15 mouse cellular contexts compared by ENCODE assay signal in genomic region chr1:171975377-171975776, GRCm38 (mm10). TPM values are rescaled to one million over a fixed set of nuclear protein-coding genes. Genes with fewer than 3 reads are reported as not detected.
"Had no signal": no experiment of that assay in that cellular context is flagged by ENCODE, and none has a peak within 500 bp of the region (broad histone marks: within the 10 kb centered on the region; RNA-seq: fewer than 3 reads in every experiment).

No protein-coding gene starts in this region.

- DNase-seq: kidney, postnatal 14 days; liver; liver, embryonic 13.5 days; liver, postnatal 0 days; right cerebral cortex, postnatal 14 days; thymus, adult 2 months; thymus, postnatal 25 days had no signal

- H3K4me1 ChIP-seq: kidney, embryonic 15.5 days; limb, embryonic 12.5 days; liver, embryonic 13.5 days; lung, embryonic 15.5 days had no signal

- H3K27ac ChIP-seq: kidney, embryonic 15.5 days; limb, embryonic 12.5 days; liver, embryonic 13.5 days; lung, embryonic 15.5 days; midbrain, embryonic 12.5 days had no signal

- H3K9ac ChIP-seq: kidney, embryonic 15.5 days; limb, embryonic 12.5 days; liver, embryonic 13.5 days; liver, postnatal 0 days; lung, embryonic 15.5 days; midbrain, embryonic 12.5 days had no signal

- H3K36me3 ChIP-seq: kidney, embryonic 15.5 days; limb, embryonic 12.5 days; liver, embryonic 13.5 days; lung, embryonic 15.5 days; midbrain, embryonic 12.5 days had no signal

- H3K4me2 ChIP-seq: kidney, embryonic 15.5 days; limb, embryonic 12.5 days; liver, embryonic 13.5 days; lung, embryonic 15.5 days; midbrain, embryonic 12.5 days had no signal

- H3K27me3 ChIP-seq: kidney, embryonic 15.5 days; limb, embryonic 12.5 days; liver, embryonic 13.5 days; lung, embryonic 15.5 days; midbrain, embryonic 12.5 days had no signal

- H3K9me3 ChIP-seq: kidney, embryonic 15.5 days; limb, embryonic 12.5 days; liver, embryonic 13.5 days; lung, embryonic 15.5 days; midbrain, embryonic 12.5 days had no signal

- H3K4me3 ChIP-seq: kidney, embryonic 15.5 days; limb, embryonic 12.5 days; liver, embryonic 13.5 days; lung, embryonic 15.5 days; midbrain, embryonic 12.5 days had no signal

RNA-seq across cellular contexts. Expression of gene Slamf6, which starts 58.1 kb away (rescaled TPM):
- total RNA-seq: layer of hippocampus, postnatal 14 days; left cerebral cortex, postnatal 36 days; midbrain, postnatal 0 days had no signal
- polyA plus RNA-seq: limb, embryonic 12.5 days; midbrain, embryonic 12.5 days; neural tube, embryonic 14.5 days had no signal
